Mouse (Mus musculus) midbrain, embryonic 12.5 days (tissue): ENCODE results near the gene Uroc1. TPM values are rescaled to one million over a fixed set of nuclear protein-coding genes. Genes with fewer than 3 reads are reported as not detected.

Source experiments
- ATAC-seq: fragments of 200-750 bp; cut with Nextera tagmentation; 2 replicates; pipeline ENCODE4 v1.8.0; 2017; ENCODE audit warnings: low read depth, moderate TSS enrichment, moderate library complexity; ENCODE audit not compliant: low FRiP score
- H3K27ac ChIP-seq: fragments of 300-500 bp; sonication (generic); replicated peaks from 2 replicates; pipeline ENCODE4 v1.5.1; 2016; ENCODE audit warnings: mild to moderate bottlenecking
- H3K27me3 ChIP-seq: fragments of 300-500 bp; sonication (generic); 2 replicates; pipeline ENCODE4 v1.6.1; 2016; ENCODE audit warnings: mild to moderate bottlenecking
- H3K36me3 ChIP-seq: fragments of 300-500 bp; sonication (generic); 2 replicates; pipeline ENCODE4 v1.6.1; 2016
- H3K4me1 ChIP-seq: fragments of 300-500 bp; sonication (generic); 2 replicates; pipeline ENCODE4 v1.6.1; 2016
- H3K4me2 ChIP-seq: fragments of 300-500 bp; sonication (generic); replicated peaks from 2 replicates; pipeline ENCODE4 v1.6.1; 2016; ENCODE audit warnings: mild to moderate bottlenecking, moderate library complexity
- H3K4me3 ChIP-seq: fragments of 300-500 bp; sonication (generic); 2 replicates; pipeline ENCODE4 v1.5.1; 2016; ENCODE audit warnings: mild to moderate bottlenecking
- H3K9ac ChIP-seq: fragments of 300-500 bp; sonication (generic); replicated peaks from 2 replicates; pipeline ENCODE4 v1.6.1; 2016; ENCODE audit warnings: mild to moderate bottlenecking, moderate library complexity
- H3K9me3 ChIP-seq: fragments of 300-500 bp; sonication (generic); 2 replicates; pipeline ENCODE4 v1.6.1; 2016; ENCODE audit warnings: mild to moderate bottlenecking
- WGBS: fragments of 180-500 bp; shearing (Covaris S2); methylation state at CpG from one replicate; pipeline ENCODE4 v1.1.7; 2016; 5-methylcytosine and 5-hydroxymethylcytosine counted together
- polyA plus RNA-seq: library from polyadenylated mRNA; unstranded; fragments of >200 nt; fragmentation: Nextera tagmentation; extraction: Ambion mirVana; gene quantifications from 2 replicates; pipeline ENCODE4 v1.2.1, GENCODE M21; 2016

Uroc1 gene
- polyA plus RNA-seq, 1 experiment from 2014 or later: not detected

DNA sequence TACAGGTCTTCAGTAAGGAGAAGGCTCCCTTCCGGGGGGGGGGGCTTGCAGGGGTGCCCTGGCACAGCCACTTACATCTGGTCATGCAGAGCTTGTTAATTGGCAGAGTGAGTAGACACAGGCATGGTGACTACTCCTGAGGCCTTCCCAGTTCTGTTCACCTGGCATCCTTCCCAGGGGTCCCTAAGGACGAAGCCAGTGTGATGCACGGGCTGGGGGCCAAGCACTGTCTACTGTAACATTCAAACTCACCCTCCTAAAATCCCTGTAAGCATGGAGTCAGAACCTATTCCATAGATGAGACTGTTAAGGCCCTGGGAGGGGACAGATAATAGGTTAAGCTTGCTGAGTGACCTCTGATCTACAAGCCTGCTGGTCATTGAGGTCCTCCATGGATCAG, 9.1 kb upstream of the Uroc1 start:
- Histone ChIP-seq H3K9ac (no peak overlapping the region), H3K4me3 (no peak overlapping the region), H3K9me3 (no peaks in the 10 kb centered on the region), H3K36me3 (no peaks in the 10 kb centered on the region), H3K27ac (no peak overlapping the region), H3K27me3 (peaks cover 10% of the 10 kb centered on the region), H3K4me2 (no peak overlapping the region), H3K4me1 (peaks cover 6% of the 10 kb centered on the region)
- ATAC-seq: no peak
- 74% methylated on average over 3 of the region's 3 CpGs for WGBS

DNA sequence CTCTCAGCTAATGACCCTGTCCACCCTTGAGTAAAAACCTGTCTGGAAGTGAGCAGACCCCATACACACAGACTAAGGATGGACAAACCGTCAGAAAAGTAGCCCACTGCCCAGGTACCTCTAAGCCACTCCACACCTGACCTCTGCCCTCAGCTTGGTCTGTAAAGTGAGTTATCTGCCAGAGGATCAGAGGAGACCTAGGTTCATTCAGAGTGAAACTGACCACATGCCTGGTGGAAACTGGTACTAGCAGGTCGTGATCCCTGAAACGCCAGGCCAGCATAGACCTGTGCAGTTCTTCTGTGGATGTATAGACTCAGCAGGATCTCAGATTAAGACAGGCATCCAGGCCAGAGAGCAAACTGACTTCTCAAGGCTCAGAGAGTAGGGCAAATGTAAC, 8.6 kb upstream of the Uroc1 start:
- no peak overlapping the region for H3K4me3 ChIP-seq
- peaks cover 6% of the 10 kb centered on the region for H3K4me1 ChIP-seq
- H3K27me3 ChIP-seq: peaks cover 10% of the 10 kb centered on the region
- 70% methylated on average over 3 of the region's 3 CpGs for WGBS
- H3K9me3 ChIP-seq: no peaks in the 10 kb centered on the region
- no peak overlapping the region for H3K4me2 ChIP-seq
- H3K36me3 ChIP-seq: no peaks in the 10 kb centered on the region
- no peak for ATAC-seq
- no peak overlapping the region for H3K9ac ChIP-seq
- no peak overlapping the region for H3K27ac ChIP-seq

DNA sequence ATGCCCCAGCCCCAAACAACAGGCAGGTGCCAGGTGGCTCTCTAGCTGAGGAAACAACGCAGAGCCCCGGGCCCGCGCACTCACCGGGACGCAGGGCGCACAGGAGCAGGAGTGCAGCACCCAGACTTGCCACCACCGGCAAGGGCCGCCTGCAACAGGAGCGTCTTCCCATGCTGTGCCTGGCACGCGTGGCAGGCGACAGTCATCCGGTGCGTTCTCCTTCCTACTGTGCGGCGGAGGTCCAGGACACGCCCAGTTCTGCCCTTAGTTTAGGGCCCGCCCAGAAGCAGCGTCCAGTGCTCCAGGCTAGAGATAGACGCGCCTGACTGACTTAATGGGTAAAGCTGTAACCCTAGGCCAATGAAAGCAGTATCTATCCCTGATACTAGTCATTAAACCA, 8.1 kb upstream of the Uroc1 start, which contains the start of gene Chst13:
Chst13 (minus strand) TSS at position 195 of the 400 bp plus-strand sequence.
- peaks cover 6% of the 10 kb centered on the region for H3K4me1 ChIP-seq
- peak within 1 kb of the TSS; percentile 39 for H3K4me2 ChIP-seq
- H3K9ac ChIP-seq: no peak within 1 kb of the TSS
- 10% methylated on average over 22 of the region's 22 CpGs for WGBS
- peaks cover 10% of the 10 kb centered on the region for H3K27me3 ChIP-seq
- no peaks in the 10 kb centered on the region for H3K9me3 ChIP-seq
- no peaks in the 10 kb centered on the region for H3K36me3 ChIP-seq
- 0 out of 2 replicates have a peak within 1 kb of the TSS, but pooled peaks have one; percentile 13 for H3K4me3 ChIP-seq
- no peak for ATAC-seq
- H3K27ac ChIP-seq: no peak within 1 kb of the TSS

DNA sequence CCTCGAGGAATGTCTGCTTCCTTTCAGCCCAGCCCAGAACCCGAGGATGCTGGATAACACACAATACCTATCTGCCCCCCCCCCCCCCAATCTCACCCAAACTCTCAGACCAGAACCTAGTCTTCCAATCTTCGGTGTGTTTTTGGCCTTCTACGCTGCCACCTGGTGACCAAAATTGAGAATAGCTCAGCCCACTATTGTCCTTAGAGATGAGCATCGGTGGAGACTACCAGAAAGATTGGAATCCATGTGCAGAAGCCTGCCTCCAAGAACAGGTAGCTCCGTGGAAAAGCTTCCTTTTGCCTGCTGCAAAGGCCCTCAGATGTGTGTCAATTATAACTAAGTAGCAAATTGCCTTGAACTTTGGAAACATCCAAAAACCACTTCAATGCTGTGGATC, 5.4 kb upstream of the Uroc1 start:
- no peaks in the 10 kb centered on the region for H3K36me3 ChIP-seq
- H3K9me3 ChIP-seq: no peaks in the 10 kb centered on the region
- peaks cover 10% of the 10 kb centered on the region for H3K27me3 ChIP-seq
- H3K4me2 ChIP-seq: no peak overlapping the region
- 29% methylated on average over 6 of the region's 6 CpGs for WGBS
- no peak overlapping the region for H3K9ac ChIP-seq
- no peak overlapping the region for H3K4me3 ChIP-seq
- peaks cover 6% of the 10 kb centered on the region for H3K4me1 ChIP-seq
- ATAC-seq: no peak
- no peak overlapping the region for H3K27ac ChIP-seq

DNA sequence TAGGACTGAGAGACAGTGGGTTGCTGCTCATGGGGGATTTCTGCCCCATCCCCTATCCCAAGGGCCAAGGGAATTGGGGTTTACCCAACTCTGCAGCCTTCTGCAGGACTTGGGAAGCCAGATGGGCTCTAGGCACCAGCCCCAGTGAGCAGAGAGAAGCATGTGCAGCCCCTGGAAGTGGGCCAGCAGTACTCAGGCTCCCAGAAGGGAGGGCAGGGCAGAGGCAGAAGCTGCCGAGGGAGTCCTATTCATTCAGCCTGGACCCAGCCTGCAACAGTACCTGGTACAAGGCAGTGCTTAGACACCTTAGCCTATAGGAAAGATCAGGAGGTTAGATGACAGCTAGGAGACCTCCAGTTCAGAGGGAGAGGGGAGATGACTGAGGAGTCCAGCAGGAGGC, 3.1 kb upstream of the Uroc1 start:
- H3K9me3 ChIP-seq: no peaks in the 10 kb centered on the region
- no peak overlapping the region for H3K4me3 ChIP-seq
- H3K9ac ChIP-seq: no peak overlapping the region
- H3K4me2 ChIP-seq: no peak overlapping the region
- peaks cover 2% of the 10 kb centered on the region for H3K4me1 ChIP-seq
- H3K27me3 ChIP-seq: peaks cover 8% of the 10 kb centered on the region
- 50% methylated on average over 1 of the region's 1 CpGs for WGBS
- H3K36me3 ChIP-seq: no peaks in the 10 kb centered on the region
- no peak overlapping the region for H3K27ac ChIP-seq
- no peak for ATAC-seq

DNA sequence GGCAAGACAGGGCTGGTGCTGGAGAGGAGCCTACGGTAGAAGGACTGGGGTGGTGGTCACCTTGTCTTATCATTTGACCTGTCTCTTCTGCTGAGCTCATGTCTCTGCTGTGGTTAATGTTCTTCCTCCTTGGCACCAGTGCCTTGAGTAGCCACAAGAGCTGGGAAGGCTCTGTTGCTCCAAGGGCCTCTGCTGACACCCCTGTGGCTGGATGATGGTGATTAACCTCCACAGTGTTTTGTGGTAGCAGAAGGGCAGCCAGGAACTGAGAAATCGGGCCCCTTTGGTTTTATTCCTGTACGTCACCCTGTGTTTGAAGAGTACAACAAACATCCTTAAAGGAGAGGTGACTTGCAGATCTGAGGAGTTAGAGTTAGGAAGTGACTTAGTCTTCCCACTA, 1.2 kb downstream of the Uroc1 start:
- no peaks in the 10 kb centered on the region for H3K4me1 ChIP-seq
- no peak overlapping the region for H3K4me3 ChIP-seq
- no peak overlapping the region for H3K9ac ChIP-seq
- 78% methylated on average over 3 of the region's 3 CpGs for WGBS
- H3K4me2 ChIP-seq: no peak overlapping the region
- no peaks in the 10 kb centered on the region for H3K27me3 ChIP-seq
- ATAC-seq: no peak
- H3K36me3 ChIP-seq: no peaks in the 10 kb centered on the region
- no peak overlapping the region for H3K27ac ChIP-seq
- H3K9me3 ChIP-seq: no peaks in the 10 kb centered on the region

DNA sequence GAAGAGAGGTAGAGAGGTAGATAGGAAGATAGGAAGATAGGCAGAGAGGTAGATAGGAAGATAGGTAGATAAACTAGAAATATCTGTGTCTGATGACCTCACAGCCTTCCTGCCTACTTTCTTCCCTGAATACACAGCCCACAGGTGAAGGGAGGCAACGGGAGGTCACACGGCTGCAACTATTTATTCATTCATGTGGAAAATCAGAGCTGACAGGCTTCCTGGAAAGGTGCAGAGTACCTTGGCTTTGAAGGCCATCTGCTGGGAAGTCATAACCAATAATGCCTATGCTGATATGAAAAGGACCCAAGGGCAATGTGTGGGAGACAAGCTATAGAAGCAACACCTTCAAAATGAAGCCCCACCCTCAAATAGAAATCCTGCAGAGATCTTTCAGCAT, 9.3 kb downstream of the Uroc1 start:
- WGBS: 74% methylated on average over 2 of the region's 2 CpGs
- no peaks in the 10 kb centered on the region for H3K36me3 ChIP-seq
- no peak overlapping the region for H3K27ac ChIP-seq

DNA sequence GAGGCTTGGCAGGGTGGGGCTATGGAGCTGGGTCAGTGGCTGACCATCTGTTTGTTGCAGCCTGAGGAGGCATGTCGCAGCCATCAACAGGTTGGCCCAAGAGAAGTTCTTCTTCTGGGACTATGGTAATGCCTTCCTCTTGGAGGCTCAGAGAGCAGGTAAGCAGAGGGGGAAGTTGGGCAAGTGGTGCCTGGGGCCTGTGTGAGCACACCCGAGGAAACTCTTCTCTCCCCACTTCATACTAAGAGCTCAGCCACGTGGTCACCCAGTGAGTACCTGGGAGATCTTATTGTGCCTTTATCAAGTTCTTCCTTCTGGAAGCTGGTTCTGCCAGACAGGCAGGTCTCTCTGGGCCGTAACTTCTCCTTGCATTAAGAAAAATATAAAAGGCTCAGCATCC, 14.1 kb downstream of the Uroc1 start:
- Histone ChIP-seq H3K27ac (no peak overlapping the region), H3K36me3 (no peaks in the 10 kb centered on the region), H3K27me3 (no peaks in the 10 kb centered on the region; the same call in 1 of the 2 replicates), H3K4me3 (no peak overlapping the region), H3K9ac (no peak overlapping the region), H3K9me3 (no peaks in the 10 kb centered on the region), H3K4me1 (no peaks in the 10 kb centered on the region), H3K4me2 (no peak overlapping the region)
- ATAC-seq: no peak
- 89% methylated on average over 4 of the region's 4 CpGs for WGBS

More for the DNA sequence above, 9.3 kb downstream of the Uroc1 start:
- no peak for ATAC-seq
- no peaks in the 10 kb centered on the region for H3K4me1 ChIP-seq
- no peak overlapping the region for H3K4me3 ChIP-seq
- no peaks in the 10 kb centered on the region; the same call in 1 of the 2 replicates for H3K27me3 ChIP-seq
- H3K9ac ChIP-seq: no peak overlapping the region
- H3K4me2 ChIP-seq: no peak overlapping the region
- H3K9me3 ChIP-seq: no peaks in the 10 kb centered on the region

DNA sequence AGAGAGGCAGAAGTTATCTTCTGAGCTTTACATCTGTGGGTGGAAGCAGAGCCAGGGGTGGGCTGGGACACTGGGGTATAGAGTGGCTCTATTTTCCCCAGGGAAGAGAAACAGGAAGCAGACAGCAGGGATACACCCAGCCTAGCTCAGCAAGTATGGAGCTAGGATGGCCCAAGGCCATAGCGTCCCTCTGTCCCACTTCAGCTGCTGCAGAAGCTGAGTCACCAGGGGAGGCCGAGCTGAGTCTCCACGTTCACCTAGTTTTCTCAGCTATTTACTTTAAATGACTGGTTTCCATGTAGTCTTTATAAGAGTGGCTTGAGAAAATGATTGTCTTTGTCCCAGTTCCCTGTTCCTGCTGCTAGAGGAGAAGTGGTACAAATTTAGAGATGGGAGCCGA, 15.4 kb downstream of the Uroc1 start:
- no peak overlapping the region for H3K27ac ChIP-seq
- no peak overlapping the region for H3K4me2 ChIP-seq
- H3K9me3 ChIP-seq: no peaks in the 10 kb centered on the region
- no peak overlapping the region for H3K4me3 ChIP-seq
- ATAC-seq: no peak
- H3K9ac ChIP-seq: no peak overlapping the region
- H3K36me3 ChIP-seq: no peaks in the 10 kb centered on the region
- 80% methylated on average over 4 of the region's 4 CpGs for WGBS
- no peaks in the 10 kb centered on the region for H3K4me1 ChIP-seq
- no peaks in the 10 kb centered on the region; the same call in 1 of the 2 replicates for H3K27me3 ChIP-seq

DNA sequence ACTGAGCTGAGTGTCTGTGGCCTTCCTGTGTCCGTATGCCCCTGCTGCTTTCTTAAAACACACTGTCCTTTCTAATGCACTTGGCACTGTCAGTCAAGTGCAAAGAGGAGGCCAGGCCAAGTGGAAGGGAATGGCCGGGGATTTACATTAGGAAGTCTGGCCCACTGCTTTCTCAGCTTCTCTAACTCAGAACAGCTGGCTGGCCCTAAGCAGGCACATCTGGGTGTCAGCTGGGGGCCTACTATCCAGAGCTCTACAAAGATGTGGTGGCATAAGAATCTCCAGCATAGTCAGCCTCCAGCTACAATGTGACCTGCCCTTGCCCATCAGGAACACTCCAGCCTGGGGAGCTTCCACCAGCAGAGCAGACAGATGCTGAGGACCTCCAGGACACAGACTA, 16.9 kb downstream of the Uroc1 start:
- WGBS: 63% methylated on average over 2 of the region's 2 CpGs
- ATAC-seq: no peak
- Histone ChIP-seq H3K27me3 (no peaks in the 10 kb centered on the region), H3K27ac (no peak overlapping the region), H3K4me3 (no peak overlapping the region), H3K9me3 (no peaks in the 10 kb centered on the region), H3K36me3 (no peaks in the 10 kb centered on the region), H3K4me1 (no peaks in the 10 kb centered on the region), H3K4me2 (no peak overlapping the region), H3K9ac (no peak overlapping the region)

DNA sequence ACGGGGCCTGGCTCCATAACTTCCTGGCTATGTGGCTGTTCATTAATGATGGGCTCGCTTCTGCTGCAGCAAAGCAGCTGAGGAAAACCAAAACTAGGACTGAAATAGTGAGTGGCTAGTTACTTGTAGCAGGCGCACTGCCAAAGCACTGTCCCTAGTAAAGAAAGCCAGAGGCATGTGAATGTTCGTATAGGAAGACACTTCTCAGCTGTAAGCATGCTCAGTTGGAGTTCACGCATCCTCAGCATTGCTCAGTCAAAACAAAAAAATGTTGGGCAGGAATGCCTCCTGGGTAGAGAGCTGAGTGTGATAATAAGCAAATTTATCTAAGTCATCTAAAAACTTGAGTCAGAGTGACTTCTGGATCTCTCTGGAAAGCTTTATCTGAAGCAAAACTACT, 25.1 kb downstream of the Uroc1 start:
- Histone ChIP-seq H3K4me1 (peaks cover 7% of the 10 kb centered on the region; the same call in 1 of the 2 replicates), H3K9ac (no peak overlapping the region), H3K27ac (no peak overlapping the region), H3K27me3 (no peaks in the 10 kb centered on the region), H3K36me3 (no peaks in the 10 kb centered on the region), H3K4me3 (no peak overlapping the region), H3K4me2 (no peak overlapping the region), H3K9me3 (no peaks in the 10 kb centered on the region)
- ATAC-seq: no peak
- 78% methylated on average over 5 of the region's 5 CpGs for WGBS

DNA sequence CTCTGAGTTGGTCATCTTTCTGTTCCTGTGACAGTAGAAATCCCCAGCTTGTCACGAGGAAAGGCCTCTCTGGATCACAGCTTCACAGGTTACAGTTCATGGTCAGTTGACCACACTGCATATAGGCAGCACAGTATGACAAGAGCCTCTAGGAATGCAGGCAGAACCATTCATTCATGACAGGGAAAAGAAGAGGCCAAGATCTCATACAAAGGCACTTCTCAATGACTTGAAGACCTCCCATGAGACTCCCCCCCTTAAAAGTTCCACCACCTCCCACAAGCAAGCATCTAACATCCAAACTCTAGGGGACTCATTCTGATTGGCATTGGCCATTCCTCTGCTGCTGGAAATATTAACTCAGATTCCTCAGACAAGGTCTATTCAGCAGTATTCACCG, 26.4 kb downstream of the Uroc1 start:
- no peak overlapping the region for H3K4me3 ChIP-seq
- WGBS: 63% methylated on average over 2 of the region's 2 CpGs
- H3K4me1 ChIP-seq: peaks cover 7% of the 10 kb centered on the region; the same call in 1 of the 2 replicates
- H3K36me3 ChIP-seq: no peaks in the 10 kb centered on the region
- no peak overlapping the region for H3K4me2 ChIP-seq
- H3K9me3 ChIP-seq: no peaks in the 10 kb centered on the region
- no peak overlapping the region for H3K27ac ChIP-seq
- ATAC-seq: no peak
- no peaks in the 10 kb centered on the region for H3K27me3 ChIP-seq
- no peak overlapping the region for H3K9ac ChIP-seq
